Mouse (Mus musculus) erythroblast, embryonic 14.5 days (primary cell): ENCODE measurements around the gene Ccdc85c.

Source experiments
- GATA1 ChIP-seq: IDR thresholded peaks from 2 replicates; pipeline ENCODE4 v1.6.1; 2012; ENCODE audit warnings: low read length, inconsistent platforms, mixed read lengths
- TAL1 ChIP-seq: IDR thresholded peaks from 3 replicates; pipeline ENCODE4 v1.6.1; 2012; ENCODE audit warnings: low read length, inconsistent platforms, mixed read lengths

GRCm38 (mm10) chr12:108221206-108221605 is 54.0 kb downstream of the Ccdc85c start:
- TF ChIP-seq GATA1 (no peak), TAL1 (no peak)
